Mouse (Mus musculus): ENCODE results near the gene D130043K22Rik.
"Not testable (repeated sequence)": the region's sequence is repeated elsewhere in the genome, so short reads cannot be mapped to it uniquely, and the experiment has no call there.

Gene D130043K22Rik

GRCm38 (mm10) chr13:24831353-24832130 is 13.4 kb upstream of the D130043K22Rik start, which contains the start of the genes Acot13 and Tdp2:
Acot13 (minus strand) TSS chr13:24831540.
Tdp2 (plus strand) TSS chr13:24831679.
- DNase-seq (ENCODE audit: low read depth, low spot score), result peak; percentile 97

GRCm38 (mm10) chr13:24832131-24832810 is 12.7 kb upstream of the D130043K22Rik start:
- DNase-seq (ENCODE audit: low read depth, low spot score), result no peak

GRCm38 (mm10) chr13:24832811-24833155 is 12.2 kb upstream of the D130043K22Rik start:
- DNase-seq (ENCODE audit: low read depth, low spot score), result no peak

GRCm38 (mm10) chr13:24837765-24838164 is 7.2 kb upstream of the D130043K22Rik start:
- DNase-seq (ENCODE audit: low read depth, low spot score), result not testable (repeated sequence)

GRCm38 (mm10) chr13:24839831-24840230 is 5.1 kb upstream of the D130043K22Rik start:
- no peak for DNase-seq (ENCODE audit: low read depth, low spot score)

GRCm38 (mm10) chr13:24841702-24842101 is 3.2 kb upstream of the D130043K22Rik start:
- DNase-seq (ENCODE audit: low read depth, low spot score), result no peak

GRCm38 (mm10) chr13:24849318-24849717 is 4.4 kb downstream of the D130043K22Rik start:
- no peak for DNase-seq (ENCODE audit: low read depth, low spot score)

GRCm38 (mm10) chr13:24851989-24852388 is 7.1 kb downstream of the D130043K22Rik start:
- DNase-seq (ENCODE audit: low read depth, low spot score), result no peak

GRCm38 (mm10) chr13:24852570-24852969 is 7.6 kb downstream of the D130043K22Rik start:
- DNase-seq (ENCODE audit: low read depth, low spot score), result no peak

GRCm38 (mm10) chr13:24859115-24859514 is 14.2 kb downstream of the D130043K22Rik start:
- no peak for DNase-seq (ENCODE audit: low read depth, low spot score)

- DNase-seq (ENCODE audit: low read depth, low spot score), result no peak
Measured at GRCm38 (mm10) chr13:24861084-24861483, 16.1 kb downstream of the D130043K22Rik start.

- DNase-seq (ENCODE audit: low read depth, low spot score), result no peak
Measured at GRCm38 (mm10) chr13:24862021-24862420, 17.1 kb downstream of the D130043K22Rik start.

GRCm38 (mm10) chr13:24862520-24862919 is 17.6 kb downstream of the D130043K22Rik start:
- DNase-seq (ENCODE audit: low read depth, low spot score), result no peak

- no peak for DNase-seq (ENCODE audit: low read depth, low spot score)
Measured at GRCm38 (mm10) chr13:24866430-24867402, 21.8 kb downstream of the D130043K22Rik start.

GRCm38 (mm10) chr13:24867789-24868188 is 22.9 kb downstream of the D130043K22Rik start:
- DNase-seq (ENCODE audit: low read depth, low spot score), result no peak

- DNase-seq (ENCODE audit: low read depth, low spot score), result no peak
Measured at GRCm38 (mm10) chr13:24868233-24868632, 23.3 kb downstream of the D130043K22Rik start.

GRCm38 (mm10) chr13:24879359-24880040 is 34.6 kb downstream of the D130043K22Rik start:
- no peak for DNase-seq (ENCODE audit: low read depth, low spot score)

GRCm38 (mm10) chr13:24880208-24880607 is 35.3 kb downstream of the D130043K22Rik start:
- DNase-seq (ENCODE audit: low read depth, low spot score), result no peak

GRCm38 (mm10) chr13:24880704-24881103 is 35.8 kb downstream of the D130043K22Rik start:
- no peak for DNase-seq (ENCODE audit: low read depth, low spot score)

- no peak for DNase-seq (ENCODE audit: low read depth, low spot score)
Measured at GRCm38 (mm10) chr13:24882411-24882810, 37.5 kb downstream of the D130043K22Rik start.

- no peak for DNase-seq (ENCODE audit: low read depth, low spot score)
Measured at GRCm38 (mm10) chr13:24889554-24889953, 44.6 kb downstream of the D130043K22Rik start.
